Mouse (Mus musculus): ENCODE measurements around the gene Dgkh. TPM values are rescaled to one million over a fixed set of nuclear protein-coding genes. Genes with fewer than 3 reads are reported as not detected.
A peak's percentile ranks its signal among the peaks of the same experiment; 100 is the strongest.

The Dgkh gene
- polyA plus RNA-seq, 1 experiment from 2014 or later = 4.6 TPM

GRCm38 (mm10) chr14:78639691-78640090 lies 92.9 kb downstream of the Dgkh start:
- H3K4me2 ChIP-seq (replicated peaks; ENCODE audit: low read depth, low read length) = no peak overlapping the region
- H3K4me1 ChIP-seq (ENCODE audit: insufficient read depth, low read depth, low read length) = 0 out of 2 replicates have a peak, but pooled peaks cover 2% of the 10 kb centered on the region
- TF ChIP-seq CTCF (IDR thresholded peaks at IDR 0.05) (no peak), EP300 (IDR thresholded peaks at IDR 0.05) (no peak)
- ATAC-seq = no peak
- WGBS = 42% methylated on average over 5 of the region's 5 CpGs
- DNase-seq (ENCODE audit: low spot score) = no peak
- H3K4me3 ChIP-seq (ENCODE audit: low read depth, low read length) = no peak overlapping the region
- H3K36me3 ChIP-seq (ENCODE audit: insufficient read depth, low read length) = no peaks in the 10 kb centered on the region
- no peak overlapping the region for H3K9ac ChIP-seq (replicated peaks; ENCODE audit: low read depth)
- H3K27me3 ChIP-seq (replicated peaks; ENCODE audit: insufficient read depth, low read length) = no peaks in the 10 kb centered on the region
- H3K9me3 ChIP-seq (ENCODE audit: low read length) = no peaks in the 10 kb centered on the region
- H3K27ac ChIP-seq (ENCODE audit: low read length) = no peak overlapping the region

- no peaks in the 10 kb centered on the region for H3K27me3 ChIP-seq (replicated peaks; ENCODE audit: insufficient read depth, low read length)
- H3K4me3 ChIP-seq (ENCODE audit: low read depth, low read length) = no peak overlapping the region
- no peaks in the 10 kb centered on the region for H3K4me1 ChIP-seq (ENCODE audit: insufficient read depth, low read depth, low read length)
- no peak for DNase-seq (ENCODE audit: low spot score)
- TF ChIP-seq EP300 (IDR thresholded peaks at IDR 0.05) = no peak
- no peak for TF ChIP-seq CTCF (IDR thresholded peaks at IDR 0.05)
- no peak overlapping the region for H3K9ac ChIP-seq (replicated peaks; ENCODE audit: low read depth)
- no peak; the same call in 1 of the 2 replicates for ATAC-seq
- no peak overlapping the region for H3K4me2 ChIP-seq (replicated peaks; ENCODE audit: low read depth, low read length)
- H3K27ac ChIP-seq (ENCODE audit: low read length) = no peak overlapping the region
- H3K36me3 ChIP-seq (ENCODE audit: insufficient read depth, low read length) = no peaks in the 10 kb centered on the region
- WGBS = 57% methylated on average over 14 of the region's 14 CpGs
- H3K9me3 ChIP-seq (ENCODE audit: low read length) = no peaks in the 10 kb centered on the region
Observed at GRCm38 (mm10) chr14:78635612-78636400, 96.8 kb downstream of the Dgkh start.

GRCm38 (mm10) chr14:78632747-78633146 lies 99.8 kb downstream of the Dgkh start:
- no peaks in the 10 kb centered on the region for H3K9me3 ChIP-seq (ENCODE audit: low read length)
- H3K27me3 ChIP-seq (replicated peaks; ENCODE audit: insufficient read depth, low read length) = no peaks in the 10 kb centered on the region
- no peak overlapping the region for H3K27ac ChIP-seq (ENCODE audit: low read length)
- no peak for ATAC-seq
- no peak overlapping the region for H3K4me3 ChIP-seq (ENCODE audit: low read depth, low read length)
- TF ChIP-seq CTCF (IDR thresholded peaks at IDR 0.05) = no peak
- TF ChIP-seq EP300 (IDR thresholded peaks at IDR 0.05) = no peak
- WGBS = 88% methylated on average over 6 of the region's 6 CpGs
- H3K36me3 ChIP-seq (ENCODE audit: insufficient read depth, low read length) = no peaks in the 10 kb centered on the region
- H3K4me2 ChIP-seq (replicated peaks; ENCODE audit: low read depth, low read length) = no peak overlapping the region
- no peak overlapping the region for H3K9ac ChIP-seq (replicated peaks; ENCODE audit: low read depth)
- no peak for DNase-seq (ENCODE audit: low spot score)
- no peaks in the 10 kb centered on the region for H3K4me1 ChIP-seq (ENCODE audit: insufficient read depth, low read depth, low read length)

- Histone ChIP-seq H3K36me3 (ENCODE audit: insufficient read depth, low read length) (no peaks in the 10 kb centered on the region), H3K9ac (replicated peaks; ENCODE audit: low read depth) (no peak overlapping the region), H3K4me3 (ENCODE audit: low read depth, low read length) (no peak overlapping the region), H3K9me3 (ENCODE audit: low read length) (no peaks in the 10 kb centered on the region), H3K4me1 (ENCODE audit: insufficient read depth, low read depth, low read length) (no peaks in the 10 kb centered on the region), H3K27me3 (replicated peaks; ENCODE audit: insufficient read depth, low read length) (no peaks in the 10 kb centered on the region), H3K27ac (ENCODE audit: low read length) (no peak overlapping the region), H3K4me2 (replicated peaks; ENCODE audit: low read depth, low read length) (no peak overlapping the region)
- 86% methylated on average over 4 of the region's 4 CpGs for WGBS
- ATAC-seq = no peak
- no peak for DNase-seq (ENCODE audit: low spot score)
- no peak for TF ChIP-seq EP300 (IDR thresholded peaks at IDR 0.05)
- TF ChIP-seq CTCF (IDR thresholded peaks at IDR 0.05) = no peak
Observed at GRCm38 (mm10) chr14:78630923-78631875, 101.4 kb downstream of the Dgkh start.

- H3K27ac ChIP-seq (ENCODE audit: low read length) = no peak overlapping the region
- H3K36me3 ChIP-seq (ENCODE audit: insufficient read depth, low read length) = 0 out of 2 replicates have a peak, but pooled peaks cover 6% of the 10 kb centered on the region
- H3K9ac ChIP-seq (replicated peaks; ENCODE audit: low read depth) = no peak overlapping the region
- H3K4me3 ChIP-seq (ENCODE audit: low read depth, low read length) = no peak overlapping the region
- no peak for TF ChIP-seq EP300 (IDR thresholded peaks at IDR 0.05)
- peak; percentile 55 for TF ChIP-seq CTCF (IDR thresholded peaks at IDR 0.05)
- ATAC-seq (no peak), DNase-seq (ENCODE audit: low spot score) (peak; percentile 11)
- H3K4me2 ChIP-seq (replicated peaks; ENCODE audit: low read depth, low read length) = no peak overlapping the region
- H3K27me3 ChIP-seq (replicated peaks; ENCODE audit: insufficient read depth, low read length) = no peaks in the 10 kb centered on the region
- no peaks in the 10 kb centered on the region for H3K4me1 ChIP-seq (ENCODE audit: insufficient read depth, low read depth, low read length)
- WGBS = 85% methylated on average over 21 of the region's 21 CpGs
- no peaks in the 10 kb centered on the region for H3K9me3 ChIP-seq (ENCODE audit: low read length)
Observed at GRCm38 (mm10) chr14:78627516-78628275, 104.9 kb downstream of the Dgkh start.

Measured in lung, postnatal 0 days (tissue).